Mouse (Mus musculus) olfactory bulb, adult 2 months (tissue): ENCODE data around the gene Akap13.
"Not testable (repeated sequence)": the region's sequence is repeated elsewhere in the genome, so short reads cannot be mapped to it uniquely, and the experiment has no call there.

Source experiments
- CTCF ChIP-seq: fragments of 200-500 bp; IDR thresholded peaks from 2 replicates; pipeline ENCODE4 v1.5.1; 2012; ENCODE audit warnings: low read depth, mild to moderate bottlenecking, low read length, moderate library complexity; ENCODE audit not compliant: insufficient read depth
- POLR2A ChIP-seq: fragments of 200-500 bp; IDR thresholded peaks from 2 replicates; pipeline ENCODE4 v1.6.1; 2012; ENCODE audit warnings: mild to moderate bottlenecking, low read depth, low read length, moderate library complexity; ENCODE audit not compliant: insufficient read depth

GRCm38 (mm10) chr7:75767080-75767769, 311.9 kb downstream of the Akap13 start:
- not testable (repeated sequence) for TF ChIP-seq POLR2A, CTCF
